Mouse (Mus musculus): ENCODE data around the gene Arhgap8. TPM values are rescaled to one million over a fixed set of nuclear protein-coding genes. Genes with fewer than 3 reads are reported as not detected.

The Arhgap8 gene
- total RNA-seq, 1 experiment = 11.6 TPM

DNA sequence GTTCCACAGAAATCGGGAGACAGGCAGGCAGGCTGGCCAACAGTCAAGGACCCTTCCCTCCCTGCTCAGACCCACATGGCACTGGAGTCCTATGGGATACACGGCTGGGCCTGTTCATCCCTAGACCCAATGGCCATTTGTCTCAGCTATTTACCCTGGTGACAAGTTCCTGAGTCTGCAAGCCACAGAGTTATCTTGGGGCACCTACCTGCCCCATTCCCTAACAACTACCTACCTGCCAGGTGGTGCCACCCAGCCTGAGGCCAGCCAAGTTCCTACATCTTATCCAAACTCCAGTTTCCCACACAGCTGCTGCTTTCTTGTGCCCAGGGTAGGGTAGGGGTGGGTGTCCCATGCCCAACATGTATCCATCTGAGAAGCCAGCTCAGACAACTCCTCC, 21.7 kb upstream of the Arhgap8 start:
- no peak overlapping the region for H3K27ac ChIP-seq (ENCODE audit: insufficient read depth, low read depth, low read length, poor library complexity, severe bottlenecking)
- H3K4me1 ChIP-seq (ENCODE audit: control insufficient read depth in 2 of 2, insufficient read depth in 2 of 2, low read length in 2 of 2, poor library complexity in 1 of 2) = peaks cover 0 to 2% of the 10 kb centered on the region in 2 experiments; a peak in 1 of 4 replicates
- peaks cover 41% of the 10 kb centered on the region for H3K36me3 ChIP-seq (ENCODE audit: control insufficient read depth, insufficient read depth, low read length, poor library complexity, severe bottlenecking)
- TF ChIP-seq HCFC1 (IDR thresholded peaks at IDR 0.05; ENCODE audit: borderline replicate concordance, insufficient read depth, low read length) (no peak), MAFK (IDR thresholded peaks at IDR 0.05; ENCODE audit: insufficient read depth, low read depth, low read length) (no peak), ZC3H11A (IDR thresholded peaks at IDR 0.05; ENCODE audit: borderline replicate concordance, low read depth, low read length) (no peak), CHD2 (IDR thresholded peaks at IDR 0.05; ENCODE audit: low read depth, low read length) (no peak), ZNF384 (IDR thresholded peaks at IDR 0.05; ENCODE audit: low read depth, low read length) (no peak)
- DNase-seq (ENCODE audit: low read depth, low spot score) = no peak
- in situ Hi-C loops (cut with MboI; ENCODE audit: low sequenced_read_pairs in 2 of 2, unreplicated experiment in 2 of 2) = no loop called here
- H3K9ac ChIP-seq (ENCODE audit: insufficient read depth, low read depth, low read length, poor library complexity, severe bottlenecking) = no peak overlapping the region
- H3K9me3 ChIP-seq (ENCODE audit: control insufficient read depth, insufficient read depth, low read depth, low read length) = no peaks in the 10 kb centered on the region
- H3K4me3 ChIP-seq (ENCODE audit: insufficient read depth in 1 of 2, low read depth in 1 of 2, low read length in 2 of 2, poor library complexity in 1 of 2, severe bottlenecking in 1 of 2) = no peak overlapping the region

GRCm38 (mm10) chr15:84700147-84700794, 19.6 kb upstream of the Arhgap8 start:
- DNase-seq (ENCODE audit: low read depth, low spot score) = peak; percentile 76
- no peak for TF ChIP-seq CHD2 (IDR thresholded peaks at IDR 0.05; ENCODE audit: low read depth, low read length)
- peak; percentile 27; the same call in 1 of the 2 replicates for TF ChIP-seq ZC3H11A (IDR thresholded peaks at IDR 0.05; ENCODE audit: borderline replicate concordance, low read depth, low read length)
- Histone ChIP-seq H3K27ac (ENCODE audit: insufficient read depth, low read depth, low read length, poor library complexity, severe bottlenecking) (no peak overlapping the region), H3K36me3 (ENCODE audit: control insufficient read depth, insufficient read depth, low read length, poor library complexity, severe bottlenecking) (peaks cover 29% of the 10 kb centered on the region), H3K9me3 (ENCODE audit: control insufficient read depth, insufficient read depth, low read depth, low read length) (no peaks in the 10 kb centered on the region), H3K4me3 (ENCODE audit: insufficient read depth in 1 of 2, low read depth in 1 of 2, low read length in 2 of 2, poor library complexity in 1 of 2, severe bottlenecking in 1 of 2) (no peak overlapping the region), H3K4me1 (ENCODE audit: control insufficient read depth in 2 of 2, insufficient read depth in 2 of 2, low read length in 2 of 2, poor library complexity in 1 of 2) (peaks cover 0 to 2% of the 10 kb centered on the region in 2 experiments; a peak in 1 of 4 replicates), H3K9ac (ENCODE audit: insufficient read depth, low read depth, low read length, poor library complexity, severe bottlenecking) (no peak overlapping the region)
- in situ Hi-C loops (cut with MboI; ENCODE audit: low sequenced_read_pairs in 2 of 2, unreplicated experiment in 2 of 2) = no loop called here

DNA sequence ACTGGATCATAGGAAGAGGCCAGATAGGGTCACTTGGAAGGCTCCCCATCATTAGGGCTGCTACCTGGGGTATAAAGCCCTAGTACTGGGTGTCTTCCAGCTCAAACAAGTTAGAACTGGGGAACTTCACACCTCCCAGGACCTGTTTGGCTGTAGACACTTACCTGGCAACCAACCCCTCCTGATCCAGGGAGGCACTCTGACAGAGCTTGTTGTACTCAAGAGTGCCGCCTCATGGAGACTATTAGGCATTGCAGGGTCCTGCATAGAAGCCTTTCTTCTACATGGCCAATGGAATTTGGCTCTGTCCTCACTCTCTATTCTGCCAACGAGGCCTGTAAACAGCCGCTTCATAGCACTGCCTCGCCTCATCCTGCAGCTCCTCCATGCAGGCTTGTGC, 17.9 kb upstream of the Arhgap8 start:
- H3K36me3 ChIP-seq (ENCODE audit: control insufficient read depth, insufficient read depth, low read length, poor library complexity, severe bottlenecking) = peaks cover 23% of the 10 kb centered on the region; the same call in 1 of the 2 replicates
- no peak overlapping the region for H3K27ac ChIP-seq (ENCODE audit: insufficient read depth, low read depth, low read length, poor library complexity, severe bottlenecking)
- no peak overlapping the region for H3K4me3 ChIP-seq (ENCODE audit: insufficient read depth in 1 of 2, low read depth in 1 of 2, low read length in 2 of 2, poor library complexity in 1 of 2, severe bottlenecking in 1 of 2)
- TF ChIP-seq CHD2 (IDR thresholded peaks at IDR 0.05; ENCODE audit: low read depth, low read length) (no peak), MAFK (IDR thresholded peaks at IDR 0.05; ENCODE audit: insufficient read depth, low read depth, low read length) (no peak), ZNF384 (IDR thresholded peaks at IDR 0.05; ENCODE audit: low read depth, low read length) (no peak), HCFC1 (IDR thresholded peaks at IDR 0.05; ENCODE audit: borderline replicate concordance, insufficient read depth, low read length) (no peak), ZC3H11A (IDR thresholded peaks at IDR 0.05; ENCODE audit: borderline replicate concordance, low read depth, low read length) (no peak)
- in situ Hi-C loops (cut with MboI; ENCODE audit: low sequenced_read_pairs in 2 of 2, unreplicated experiment in 2 of 2) = no loop called here
- peaks cover 0 to 6% of the 10 kb centered on the region in 2 experiments; a peak in 1 of 4 replicates for H3K4me1 ChIP-seq (ENCODE audit: control insufficient read depth in 2 of 2, insufficient read depth in 2 of 2, low read length in 2 of 2, poor library complexity in 1 of 2)
- no peaks in the 10 kb centered on the region for H3K9me3 ChIP-seq (ENCODE audit: control insufficient read depth, insufficient read depth, low read depth, low read length)
- no peak for DNase-seq (ENCODE audit: low read depth, low spot score)
- no peak overlapping the region for H3K9ac ChIP-seq (ENCODE audit: insufficient read depth, low read depth, low read length, poor library complexity, severe bottlenecking)

DNA sequence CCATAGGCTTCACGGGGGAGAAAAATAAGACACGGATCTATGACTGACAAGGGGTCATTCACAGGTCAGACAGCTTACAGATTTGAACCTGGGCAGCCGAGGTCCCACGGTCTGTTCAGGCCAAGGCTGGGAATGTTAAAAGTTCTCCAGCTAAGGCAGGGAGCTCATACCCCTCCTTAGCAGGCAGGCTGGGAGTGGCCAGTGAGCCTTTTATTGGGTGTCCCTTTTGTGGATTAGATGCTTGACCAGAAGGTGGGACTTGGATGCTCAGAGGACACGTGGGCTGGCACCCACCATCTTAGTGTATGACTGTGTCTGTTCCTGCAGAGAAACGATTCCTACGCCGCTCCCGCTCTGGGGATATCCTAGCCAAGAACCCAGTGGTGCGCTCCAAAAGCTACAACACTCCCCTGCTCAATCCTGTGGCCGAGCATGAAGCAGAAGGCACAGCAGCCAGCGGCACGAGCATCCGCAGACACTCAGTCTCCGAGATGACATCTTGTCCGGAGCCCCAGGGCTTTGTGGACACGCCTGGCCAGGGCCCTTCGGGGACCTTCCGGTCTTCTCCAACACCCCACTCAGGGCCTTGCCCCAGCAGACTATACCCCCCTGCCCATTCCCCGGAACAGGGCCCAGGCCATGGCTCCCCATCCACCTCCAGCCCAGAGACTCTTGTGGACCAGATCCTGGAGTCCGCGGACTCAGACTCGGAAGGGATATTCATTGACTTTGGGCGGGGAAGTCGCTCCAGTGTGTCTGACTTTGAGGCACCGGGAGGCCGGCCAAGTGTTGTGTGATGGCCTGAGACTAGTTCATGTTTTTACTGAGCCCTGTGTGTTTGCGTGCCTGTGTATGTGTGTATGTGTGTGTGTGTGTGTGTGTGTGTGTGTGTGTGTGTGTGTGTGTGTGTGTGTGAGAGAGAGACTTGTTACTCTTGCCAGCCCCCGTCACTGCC, 17.2 kb upstream of the Arhgap8 start:
- no peak for TF ChIP-seq ZNF384 (IDR thresholded peaks at IDR 0.05; ENCODE audit: low read depth, low read length)
- TF ChIP-seq HCFC1 (IDR thresholded peaks at IDR 0.05; ENCODE audit: borderline replicate concordance, insufficient read depth, low read length) = no peak
- no peak for TF ChIP-seq ZC3H11A (IDR thresholded peaks at IDR 0.05; ENCODE audit: borderline replicate concordance, low read depth, low read length)
- no peak for TF ChIP-seq MAFK (IDR thresholded peaks at IDR 0.05; ENCODE audit: insufficient read depth, low read depth, low read length)
- TF ChIP-seq CHD2 (IDR thresholded peaks at IDR 0.05; ENCODE audit: low read depth, low read length) = no peak
- Histone ChIP-seq H3K36me3 (ENCODE audit: control insufficient read depth, insufficient read depth, low read length, poor library complexity, severe bottlenecking) (peaks cover 19% of the 10 kb centered on the region; the same call in 1 of the 2 replicates), H3K9ac (ENCODE audit: insufficient read depth, low read depth, low read length, poor library complexity, severe bottlenecking) (no peak overlapping the region), H3K4me1 (ENCODE audit: control insufficient read depth in 2 of 2, insufficient read depth in 2 of 2, low read length in 2 of 2, poor library complexity in 1 of 2) (peaks cover 0 to 8% of the 10 kb centered on the region in 2 experiments; a peak in 1 of 4 replicates), H3K4me3 (ENCODE audit: insufficient read depth in 1 of 2, low read depth in 1 of 2, low read length in 2 of 2, poor library complexity in 1 of 2, severe bottlenecking in 1 of 2) (no peak overlapping the region), H3K27ac (ENCODE audit: insufficient read depth, low read depth, low read length, poor library complexity, severe bottlenecking) (no peak overlapping the region), H3K9me3 (ENCODE audit: control insufficient read depth, insufficient read depth, low read depth, low read length) (no peaks in the 10 kb centered on the region)
- in situ Hi-C loops (cut with MboI; ENCODE audit: low sequenced_read_pairs in 2 of 2, unreplicated experiment in 2 of 2) = no loop called here
- DNase-seq (ENCODE audit: low read depth, low spot score) = no peak
